Mouse (Mus musculus): ENCODE results near the gene Tpt1.

DNA sequence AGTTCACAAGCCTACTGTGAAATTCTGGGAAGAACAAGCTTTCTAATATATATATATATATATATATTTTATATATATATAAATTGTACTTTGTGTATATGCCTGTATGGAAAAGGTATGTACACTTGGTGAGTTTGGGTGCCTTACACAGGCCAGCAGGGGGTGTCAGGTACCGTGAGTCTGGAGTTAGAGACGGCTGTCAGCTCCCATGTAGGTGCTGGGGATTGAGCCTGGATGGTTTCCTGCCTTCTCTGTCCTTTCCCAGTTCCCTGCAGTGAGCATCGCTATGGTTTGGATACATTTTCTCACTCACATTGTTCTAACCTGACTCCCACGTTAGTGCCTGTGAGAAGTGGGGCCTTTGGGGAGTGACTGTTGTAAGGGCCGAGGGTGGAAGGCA is 38.4 kb downstream of the Tpt1 start:
- TF ChIP-seq CTCF (IDR thresholded peaks at IDR 0.05) (no peak), EP300 (IDR thresholded peaks at IDR 0.05) (no peak)
